Mouse (Mus musculus): ENCODE data around the gene Ankrd42. TPM values are rescaled to one million over a fixed set of nuclear protein-coding genes. Genes with fewer than 3 reads are reported as not detected.

The Ankrd42 gene
- polyA plus RNA-seq, 1 experiment from 2014 or later = 2.9 TPM

- no peaks in the 10 kb centered on the region for H3K27me3 ChIP-seq (replicated peaks; ENCODE audit: control insufficient read depth, insufficient read depth, low read length)
- ATAC-seq = no peak
- peaks cover 16% of the 10 kb centered on the region for H3K36me3 ChIP-seq (ENCODE audit: control insufficient read depth, insufficient read depth, low read length)
- no peak overlapping the region for H3K4me3 ChIP-seq (ENCODE audit: low read length)
- no peaks in the 10 kb centered on the region for H3K4me1 ChIP-seq (ENCODE audit: control insufficient read depth, insufficient read depth, low read length)
- no peak overlapping the region for H3K9ac ChIP-seq (ENCODE audit: low read depth, low read length)
- no peak overlapping the region for H3K4me2 ChIP-seq (ENCODE audit: low read depth, low read length)
- no peak overlapping the region for H3K27ac ChIP-seq (ENCODE audit: low read length)
- 80% methylated on average over 1 of the region's 1 CpGs for WGBS
- no peaks in the 10 kb centered on the region for H3K9me3 ChIP-seq (ENCODE audit: control insufficient read depth, low read length)
Observed at GRCm38 (mm10) chr7:92653329-92653728, 16.4 kb upstream of the Ankrd42 start.

DNA sequence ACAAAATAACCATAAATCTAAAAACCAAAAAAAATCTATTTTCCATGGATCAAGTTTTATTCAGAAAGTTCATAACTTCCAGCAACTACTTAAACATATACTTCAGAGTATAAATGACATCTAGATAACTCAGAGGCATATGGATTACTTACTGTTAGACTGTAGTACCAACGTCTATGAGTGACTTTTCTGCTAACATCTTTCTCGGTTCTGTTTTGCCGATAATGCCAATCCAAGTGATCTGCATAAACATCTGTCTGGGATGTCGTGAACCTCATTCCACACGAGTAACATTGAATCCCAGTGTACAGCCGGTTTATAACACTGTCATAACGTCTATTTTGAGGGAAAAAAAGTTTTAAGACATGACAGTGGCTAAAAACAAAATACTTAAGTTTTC is 10.8 kb upstream of the Ankrd42 start:
- Histone ChIP-seq H3K4me3 (ENCODE audit: low read length) (no peak overlapping the region), H3K9ac (ENCODE audit: low read depth, low read length) (no peak overlapping the region), H3K4me2 (ENCODE audit: low read depth, low read length) (no peak overlapping the region), H3K4me1 (ENCODE audit: control insufficient read depth, insufficient read depth, low read length) (no peaks in the 10 kb centered on the region), H3K9me3 (ENCODE audit: control insufficient read depth, low read length) (no peaks in the 10 kb centered on the region), H3K36me3 (ENCODE audit: control insufficient read depth, insufficient read depth, low read length) (0 out of 2 replicates have a peak, but pooled peaks cover 3% of the 10 kb centered on the region), H3K27ac (ENCODE audit: low read length) (no peak overlapping the region), H3K27me3 (replicated peaks; ENCODE audit: control insufficient read depth, insufficient read depth, low read length) (no peaks in the 10 kb centered on the region)
- WGBS = 82% methylated on average over 7 of the region's 7 CpGs
- ATAC-seq = no peak

GRCm38 (mm10) chr7:92642358-92642757 is 5.4 kb upstream of the Ankrd42 start:
- H3K4me3 ChIP-seq (ENCODE audit: low read length) = no peak overlapping the region
- no peaks in the 10 kb centered on the region for H3K4me1 ChIP-seq (ENCODE audit: control insufficient read depth, insufficient read depth, low read length)
- no peak for ATAC-seq
- no peaks in the 10 kb centered on the region for H3K9me3 ChIP-seq (ENCODE audit: control insufficient read depth, low read length)
- H3K27ac ChIP-seq (ENCODE audit: low read length) = no peak overlapping the region
- no peak overlapping the region for H3K9ac ChIP-seq (ENCODE audit: low read depth, low read length)
- 0 out of 2 replicates have a peak, but pooled peaks cover 3% of the 10 kb centered on the region for H3K36me3 ChIP-seq (ENCODE audit: control insufficient read depth, insufficient read depth, low read length)
- H3K4me2 ChIP-seq (ENCODE audit: low read depth, low read length) = no peak overlapping the region
- H3K27me3 ChIP-seq (replicated peaks; ENCODE audit: control insufficient read depth, insufficient read depth, low read length) = no peaks in the 10 kb centered on the region

DNA sequence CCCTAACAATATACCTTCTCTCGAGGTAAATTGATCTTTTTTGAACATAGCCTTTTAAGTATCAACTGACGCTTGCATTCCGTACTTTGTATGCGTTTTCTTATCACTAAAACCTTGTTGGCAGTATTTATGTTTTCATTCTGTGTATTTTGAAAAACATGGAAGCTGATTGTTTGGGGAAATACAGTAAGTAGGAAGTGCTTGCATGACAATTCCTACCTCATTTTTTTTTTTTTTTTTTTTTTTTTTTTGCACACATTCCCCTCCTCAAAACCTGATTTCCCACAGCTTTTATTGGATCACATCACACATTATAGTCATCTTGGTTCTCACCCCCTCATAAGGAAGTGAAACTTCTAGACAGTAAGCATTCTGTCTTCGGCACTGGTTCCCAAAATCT is 1.1 kb upstream of the Ankrd42 start:
- Histone ChIP-seq H3K4me1 (ENCODE audit: control insufficient read depth, insufficient read depth, low read length) (peaks cover 5% of the 10 kb centered on the region), H3K27ac (ENCODE audit: low read length) (no peak overlapping the region), H3K9me3 (ENCODE audit: control insufficient read depth, low read length) (no peaks in the 10 kb centered on the region), H3K36me3 (ENCODE audit: control insufficient read depth, insufficient read depth, low read length) (no peaks in the 10 kb centered on the region), H3K4me2 (ENCODE audit: low read depth, low read length) (peak overlapping the region; percentile 76), H3K27me3 (replicated peaks; ENCODE audit: control insufficient read depth, insufficient read depth, low read length) (no peaks in the 10 kb centered on the region), H3K9ac (ENCODE audit: low read depth, low read length) (no peak overlapping the region), H3K4me3 (ENCODE audit: low read length) (peak overlapping the region; percentile 75)
- 88% methylated on average over 5 of the region's 5 CpGs for whole genome bisulfite sequencing
- ATAC-seq = no peak

DNA sequence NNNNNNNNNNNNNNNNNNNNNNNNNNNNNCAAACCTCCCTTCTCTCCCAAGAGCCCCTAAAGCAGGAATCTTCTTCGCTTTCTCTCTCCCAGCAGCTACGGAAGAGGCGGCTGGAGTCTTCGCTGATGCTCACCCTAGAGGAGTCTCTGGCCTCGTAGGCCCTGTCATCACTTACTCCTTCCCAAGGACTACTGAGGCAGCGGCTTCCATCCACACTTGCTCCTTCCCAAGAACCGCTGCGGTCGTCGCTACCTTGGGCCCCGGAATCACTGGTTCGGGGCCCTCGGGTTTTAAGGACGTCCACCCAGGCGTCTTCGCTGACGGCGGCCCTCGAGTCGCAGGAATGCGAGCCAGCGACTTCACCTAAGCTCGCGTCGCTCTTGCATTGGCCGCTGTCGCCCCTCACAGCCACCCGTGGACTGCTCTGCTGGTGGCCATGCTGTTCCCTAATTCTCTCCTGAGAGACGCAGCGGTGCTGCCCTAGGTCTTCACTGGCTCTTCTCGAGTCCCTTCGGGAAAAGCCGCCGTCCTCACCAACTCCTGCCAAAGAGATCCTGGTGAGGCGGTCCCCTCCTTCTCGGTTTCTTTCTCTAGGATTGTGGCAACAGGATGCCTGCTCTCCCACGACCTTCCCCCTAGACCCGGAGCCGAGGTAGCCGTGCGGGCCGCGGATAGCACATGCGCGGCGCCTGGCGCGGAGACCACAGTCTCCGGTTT is 489 bp downstream of the Ankrd42 start:
- peak overlapping the region; percentile 27; the same call in 1 of the 2 replicates for H3K27ac ChIP-seq (ENCODE audit: low read length)
- H3K4me3 ChIP-seq (ENCODE audit: low read length) = peak overlapping the region; percentile 75
- H3K4me2 ChIP-seq (ENCODE audit: low read depth, low read length) = peak overlapping the region; percentile 98
- H3K9ac ChIP-seq (ENCODE audit: low read depth, low read length) = peak overlapping the region; percentile 74
- peaks cover 5% of the 10 kb centered on the region for H3K4me1 ChIP-seq (ENCODE audit: control insufficient read depth, insufficient read depth, low read length)
- WGBS = 1% methylated on average over 49 of the region's 49 CpGs
- ATAC-seq = peak; percentile 72
- no peaks in the 10 kb centered on the region for H3K9me3 ChIP-seq (ENCODE audit: control insufficient read depth, low read length)
- H3K27me3 ChIP-seq (replicated peaks; ENCODE audit: control insufficient read depth, insufficient read depth, low read length) = no peaks in the 10 kb centered on the region
- H3K36me3 ChIP-seq (ENCODE audit: control insufficient read depth, insufficient read depth, low read length) = no peaks in the 10 kb centered on the region

DNA sequence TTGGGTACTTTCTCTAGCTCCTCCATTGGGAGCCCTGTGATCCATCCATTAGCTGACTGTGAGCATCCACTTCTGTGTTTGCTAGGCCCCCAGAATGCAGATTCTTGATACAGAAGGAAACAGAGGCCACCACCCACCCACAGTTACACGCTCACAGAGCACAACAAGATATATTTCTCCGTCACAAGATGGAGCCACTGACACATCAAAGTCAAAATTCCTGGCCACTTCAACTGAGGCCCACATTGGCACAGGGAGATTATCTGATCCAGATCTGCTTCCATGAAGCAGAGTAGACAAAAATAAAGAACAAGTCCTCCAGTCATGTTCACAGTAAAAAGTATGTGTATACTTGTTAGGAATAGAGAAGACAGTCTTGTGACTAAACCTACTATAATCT is 6.8 kb downstream of the Ankrd42 start:
- no peak overlapping the region for H3K27ac ChIP-seq (ENCODE audit: low read length)
- no peak overlapping the region for H3K9ac ChIP-seq (ENCODE audit: low read depth, low read length)
- no peaks in the 10 kb centered on the region for H3K36me3 ChIP-seq (ENCODE audit: control insufficient read depth, insufficient read depth, low read length)
- 47% methylated on average over 2 of the region's 2 CpGs for WGBS
- H3K9me3 ChIP-seq (ENCODE audit: control insufficient read depth, low read length) = no peaks in the 10 kb centered on the region
- no peak overlapping the region for H3K4me2 ChIP-seq (ENCODE audit: low read depth, low read length)
- no peak overlapping the region for H3K4me3 ChIP-seq (ENCODE audit: low read length)
- H3K27me3 ChIP-seq (replicated peaks; ENCODE audit: control insufficient read depth, insufficient read depth, low read length) = no peaks in the 10 kb centered on the region
- no peak for ATAC-seq
- H3K4me1 ChIP-seq (ENCODE audit: control insufficient read depth, insufficient read depth, low read length) = no peaks in the 10 kb centered on the region

- no peaks in the 10 kb centered on the region for H3K9me3 ChIP-seq (ENCODE audit: control insufficient read depth, low read length)
- WGBS = 43% methylated on average over 2 of the region's 2 CpGs
- H3K9ac ChIP-seq (ENCODE audit: low read depth, low read length) = no peak overlapping the region
- H3K4me1 ChIP-seq (ENCODE audit: control insufficient read depth, insufficient read depth, low read length) = no peaks in the 10 kb centered on the region
- H3K4me3 ChIP-seq (ENCODE audit: low read length) = no peak overlapping the region
- H3K27ac ChIP-seq (ENCODE audit: low read length) = no peak overlapping the region
- H3K27me3 ChIP-seq (replicated peaks; ENCODE audit: control insufficient read depth, insufficient read depth, low read length) = no peaks in the 10 kb centered on the region
- no peak for ATAC-seq
- no peaks in the 10 kb centered on the region for H3K36me3 ChIP-seq (ENCODE audit: control insufficient read depth, insufficient read depth, low read length)
- no peak overlapping the region for H3K4me2 ChIP-seq (ENCODE audit: low read depth, low read length)
Observed at GRCm38 (mm10) chr7:92624488-92624887, 12.5 kb downstream of the Ankrd42 start.

- WGBS = 64% methylated on average over 7 of the region's 7 CpGs
- H3K27ac ChIP-seq (ENCODE audit: low read length) = no peak overlapping the region
- no peak overlapping the region for H3K4me2 ChIP-seq (ENCODE audit: low read depth, low read length)
- no peaks in the 10 kb centered on the region for H3K4me1 ChIP-seq (ENCODE audit: control insufficient read depth, insufficient read depth, low read length)
- H3K9ac ChIP-seq (ENCODE audit: low read depth, low read length) = no peak overlapping the region
- ATAC-seq = no peak
- no peaks in the 10 kb centered on the region for H3K9me3 ChIP-seq (ENCODE audit: control insufficient read depth, low read length)
- H3K36me3 ChIP-seq (ENCODE audit: control insufficient read depth, insufficient read depth, low read length) = no peaks in the 10 kb centered on the region
- no peak overlapping the region for H3K4me3 ChIP-seq (ENCODE audit: low read length)
- H3K27me3 ChIP-seq (replicated peaks; ENCODE audit: control insufficient read depth, insufficient read depth, low read length) = no peaks in the 10 kb centered on the region
Observed at GRCm38 (mm10) chr7:92610830-92611229, 26.1 kb downstream of the Ankrd42 start.

GRCm38 (mm10) chr7:92604961-92605360 is 32.0 kb downstream of the Ankrd42 start:
- no peak for ATAC-seq
- WGBS = 89% methylated on average over 7 of the region's 7 CpGs
- no peak overlapping the region for H3K4me3 ChIP-seq (ENCODE audit: low read length)
- H3K27ac ChIP-seq (ENCODE audit: low read length) = no peak overlapping the region
- H3K27me3 ChIP-seq (replicated peaks; ENCODE audit: control insufficient read depth, insufficient read depth, low read length) = no peaks in the 10 kb centered on the region
- no peak overlapping the region for H3K9ac ChIP-seq (ENCODE audit: low read depth, low read length)
- no peaks in the 10 kb centered on the region for H3K36me3 ChIP-seq (ENCODE audit: control insufficient read depth, insufficient read depth, low read length)
- H3K4me2 ChIP-seq (ENCODE audit: low read depth, low read length) = no peak overlapping the region
- no peaks in the 10 kb centered on the region for H3K4me1 ChIP-seq (ENCODE audit: control insufficient read depth, insufficient read depth, low read length)
- H3K9me3 ChIP-seq (ENCODE audit: control insufficient read depth, low read length) = no peaks in the 10 kb centered on the region

DNA sequence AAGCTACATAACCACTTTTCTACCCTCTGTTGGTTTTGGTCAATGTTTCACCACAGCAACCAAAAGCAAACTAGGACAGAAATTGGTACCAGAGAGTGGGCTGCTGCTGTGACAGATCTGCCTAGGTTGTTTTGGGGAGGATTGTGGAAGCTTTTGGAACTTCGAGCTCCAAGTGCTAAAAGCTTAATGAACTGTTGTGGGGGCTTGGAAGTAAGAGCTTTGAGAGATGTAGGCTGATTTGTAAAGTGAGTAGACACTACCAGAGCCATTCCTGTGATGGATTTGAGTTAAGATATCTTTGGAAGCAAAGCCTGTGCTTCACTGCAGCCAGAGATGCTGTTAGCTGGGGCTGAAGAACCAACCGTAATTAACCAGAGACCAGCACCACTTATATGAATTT is 46.1 kb downstream of the Ankrd42 start:
- WGBS = 85% methylated on average over 2 of the region's 2 CpGs
- Histone ChIP-seq H3K36me3 (ENCODE audit: control insufficient read depth, insufficient read depth, low read length) (no peaks in the 10 kb centered on the region), H3K4me3 (ENCODE audit: low read length) (no peak overlapping the region), H3K9me3 (ENCODE audit: control insufficient read depth, low read length) (no peaks in the 10 kb centered on the region), H3K4me2 (ENCODE audit: low read depth, low read length) (no peak overlapping the region), H3K27ac (ENCODE audit: low read length) (no peak overlapping the region), H3K9ac (ENCODE audit: low read depth, low read length) (no peak overlapping the region), H3K4me1 (ENCODE audit: control insufficient read depth, insufficient read depth, low read length) (no peaks in the 10 kb centered on the region), H3K27me3 (replicated peaks; ENCODE audit: control insufficient read depth, insufficient read depth, low read length) (no peaks in the 10 kb centered on the region)
- no peak for ATAC-seq

Data from intestine, embryonic 16.5 days (tissue).